Mouse (Mus musculus) midbrain, postnatal 0 days (tissue): Measurements from ENCODE around the gene Acvr1b. TPM values are rescaled to one million over a fixed set of nuclear protein-coding genes. Genes with fewer than 3 reads are reported as not detected.

ENCODE experiments used
- ATAC-seq: fragments of 200-750 bp; cut with Nextera tagmentation; 2 replicates; pipeline ENCODE4 v1.8.0; 2017; ENCODE audit warnings: moderate number of reproducible peaks, mild to moderate bottlenecking, moderate TSS enrichment, moderate library complexity; ENCODE audit not compliant: low FRiP score
- DNase-seq: peaks from one replicate; pipeline ENCODE4 v3.0.0-alpha.2; 2015; ENCODE audit warnings: low spot score
- H3K27ac ChIP-seq: fragments of 300-500 bp; sonication (generic); 2 replicates; pipeline ENCODE4 v1.5.1; 2014; ENCODE audit warnings: low read depth, mild to moderate bottlenecking, low read length, mixed read lengths
- H3K27me3 ChIP-seq: fragments of 300-500 bp; sonication (generic); 2 replicates; pipeline ENCODE4 v1.6.1; 2014; ENCODE audit warnings: low read length, control low read depth, mixed read lengths; ENCODE audit not compliant: insufficient read depth
- H3K36me3 ChIP-seq: fragments of 300-500 bp; sonication (generic); 2 replicates; pipeline ENCODE4 v1.6.1; 2014; ENCODE audit warnings: low read length, control low read depth, mixed read lengths; ENCODE audit not compliant: insufficient read depth
- H3K4me1 ChIP-seq: fragments of 300-500 bp; sonication (generic); 2 replicates; pipeline ENCODE4 v1.6.1; 2014; ENCODE audit warnings: mild to moderate bottlenecking, control low read depth, antibody characterized with exemption, low read length, mixed read lengths; ENCODE audit not compliant: insufficient read depth
- H3K4me2 ChIP-seq: fragments of 300-500 bp; sonication (generic); 2 replicates; pipeline ENCODE4 v1.6.1; 2014; ENCODE audit warnings: low read depth, mild to moderate bottlenecking, low read length, mixed read lengths; ENCODE audit not compliant: poor library complexity, severe bottlenecking
- H3K4me3 ChIP-seq: fragments of 300-500 bp; sonication (generic); 2 replicates; pipeline ENCODE4 v1.5.1; 2014; ENCODE audit warnings: low read depth, mild to moderate bottlenecking, low read length, moderate library complexity
- H3K9ac ChIP-seq: fragments of 300-500 bp; sonication (generic); replicated peaks from 2 replicates; pipeline ENCODE4 v1.6.1; 2014; ENCODE audit warnings: mild to moderate bottlenecking, low read length, moderate library complexity, mixed read lengths; ENCODE audit not compliant: poor library complexity, severe bottlenecking
- H3K9me3 ChIP-seq: fragments of 300-500 bp; sonication (generic); 2 replicates; pipeline ENCODE4 v1.6.1; 2016; ENCODE audit warnings: low read length, control low read depth
- CTCF ChIP-seq: IDR thresholded peaks from 2 replicates; pipeline ENCODE4 v1.5.1; 2016; ENCODE audit warnings: antibody characterized with exemption, mild to moderate bottlenecking
- WGBS: fragments of 180-500 bp; shearing (Covaris S2); extraction: QIAGEN DNeasy Blood & Tissue Kit; methylation state at CpG from one replicate; pipeline ENCODE4 v1.1.7; 2014; 5-methylcytosine and 5-hydroxymethylcytosine counted together
- polyA plus RNA-seq: library from polyadenylated mRNA; unstranded; fragments of >200 nt; fragmentation: Nextera tagmentation; extraction: Ambion mirVana; gene quantifications from 2 replicates; pipeline ENCODE4 v1.2.1, GENCODE M21; 2015
- total RNA-seq: library from RNA; depleted of rRNA; stranded (reverse); fragments of >200 nt; gene quantifications from 2 replicates; pipeline ENCODE4 v1.2.3, GENCODE M21; 2014

Gene Acvr1b
- total and polyA plus RNA-seq, 2 experiments from 2014 or later: 15.2 to 86.8 TPM

- TF ChIP-seq CTCF: peak; percentile 64
- Histone ChIP-seq H3K4me2 (no peak overlapping the region), H3K4me1 (no peaks in the 10 kb centered on the region), H3K9me3 (no peaks in the 10 kb centered on the region), H3K27me3 (no peaks in the 10 kb centered on the region), H3K36me3 (peaks cover 62% of the 10 kb centered on the region), H3K4me3 (no peak overlapping the region), H3K9ac (no peak overlapping the region), H3K27ac (no peak overlapping the region)
- DNase-seq (no peak), ATAC-seq (no peak)
- WGBS: 89% methylated on average over 14 of the region's 14 CpGs
Observed at GRCm38 (mm10) chr15:101198850-101199249, 25.0 kb downstream of the Acvr1b start.

DNA sequence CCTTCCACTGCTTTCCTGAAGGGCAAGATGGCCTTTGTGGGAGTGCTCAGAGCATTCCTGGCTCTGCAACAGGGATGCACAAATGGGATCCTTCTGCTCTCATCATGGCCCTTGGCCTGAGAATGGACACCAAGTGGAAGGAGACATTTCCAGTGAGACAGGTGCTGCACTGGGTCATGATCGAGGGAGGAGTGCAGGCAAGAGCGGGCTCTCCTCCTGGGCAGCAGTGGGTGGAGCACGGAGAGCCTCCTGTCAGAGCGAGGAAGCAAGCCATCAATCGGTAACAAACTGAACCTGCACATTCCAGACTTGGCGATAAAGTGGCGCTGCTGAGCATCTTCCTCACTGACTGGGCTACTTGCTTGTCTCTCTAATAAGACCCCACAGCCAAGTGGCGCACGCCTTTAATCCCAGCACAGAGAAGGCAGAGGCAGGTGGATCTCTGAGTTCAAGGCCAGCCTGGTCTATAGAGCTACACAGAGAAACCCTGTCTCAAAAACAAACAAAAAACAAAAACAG is 27.0 kb downstream of the Acvr1b start:
- TF ChIP-seq CTCF: no peak
- Histone ChIP-seq H3K36me3 (peaks cover 60% of the 10 kb centered on the region), H3K4me1 (no peaks in the 10 kb centered on the region), H3K27ac (no peak overlapping the region), H3K27me3 (no peaks in the 10 kb centered on the region), H3K4me2 (no peak overlapping the region), H3K9ac (no peak overlapping the region), H3K9me3 (no peaks in the 10 kb centered on the region), H3K4me3 (no peak overlapping the region)
- no peak for ATAC-seq
- 92% methylated on average over 9 of the region's 9 CpGs for WGBS
- no peak for DNase-seq

DNA sequence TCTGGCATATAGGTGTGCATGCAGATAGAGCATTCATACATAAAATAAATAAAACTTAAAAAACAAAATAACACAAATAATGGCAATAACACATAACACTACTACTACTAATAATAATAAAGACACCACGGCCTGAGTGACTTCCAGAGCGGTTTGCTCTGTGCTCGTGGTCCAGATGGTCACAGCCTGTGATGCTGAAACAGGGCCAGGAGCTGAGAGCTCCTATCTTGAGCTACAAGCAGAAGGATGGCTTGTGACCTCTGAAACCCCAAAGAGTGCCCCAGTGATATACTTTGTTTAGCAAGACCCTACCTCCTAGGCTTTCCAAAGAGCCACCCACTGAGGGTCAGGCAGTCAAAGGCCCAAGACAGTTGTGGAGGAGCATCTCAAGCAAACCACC is 27.5 kb downstream of the Acvr1b start:
- Histone ChIP-seq H3K36me3 (peaks cover 62% of the 10 kb centered on the region), H3K9ac (no peak overlapping the region), H3K4me1 (no peaks in the 10 kb centered on the region), H3K27ac (no peak overlapping the region), H3K9me3 (no peaks in the 10 kb centered on the region), H3K4me3 (no peak overlapping the region), H3K4me2 (no peak overlapping the region), H3K27me3 (no peaks in the 10 kb centered on the region)
- WGBS: 97% methylated on average over 3 of the region's 3 CpGs
- ATAC-seq: no peak
- TF ChIP-seq CTCF: no peak
- DNase-seq: no peak

- Histone ChIP-seq H3K4me2 (no peak overlapping the region), H3K9ac (no peak overlapping the region), H3K4me1 (no peaks in the 10 kb centered on the region), H3K27ac (no peak overlapping the region), H3K27me3 (no peaks in the 10 kb centered on the region), H3K36me3 (peaks cover 73% of the 10 kb centered on the region), H3K4me3 (no peak overlapping the region), H3K9me3 (no peaks in the 10 kb centered on the region)
- ATAC-seq (no peak), DNase-seq (no peak)
- WGBS: 88% methylated on average over 4 of the region's 4 CpGs
- TF ChIP-seq CTCF: no peak
Observed at GRCm38 (mm10) chr15:101203673-101204072, 29.8 kb downstream of the Acvr1b start.

GRCm38 (mm10) chr15:101204781-101205180 is 30.9 kb downstream of the Acvr1b start:
- H3K9ac ChIP-seq: no peak overlapping the region
- TF ChIP-seq CTCF: no peak
- H3K4me3 ChIP-seq: no peak overlapping the region
- H3K4me2 ChIP-seq: no peak overlapping the region
- no peak for ATAC-seq
- peaks cover 77% of the 10 kb centered on the region for H3K36me3 ChIP-seq
- no peak overlapping the region for H3K27ac ChIP-seq
- WGBS: 85% methylated on average over 7 of the region's 7 CpGs
- no peak for DNase-seq
- no peaks in the 10 kb centered on the region for H3K9me3 ChIP-seq
- no peaks in the 10 kb centered on the region for H3K27me3 ChIP-seq
- no peaks in the 10 kb centered on the region for H3K4me1 ChIP-seq

- H3K27me3 ChIP-seq: no peaks in the 10 kb centered on the region
- H3K4me3 ChIP-seq: no peak overlapping the region
- H3K9ac ChIP-seq: no peak overlapping the region
- no peak overlapping the region for H3K27ac ChIP-seq
- ATAC-seq (no peak), DNase-seq (peak; percentile 74)
- no peaks in the 10 kb centered on the region for H3K4me1 ChIP-seq
- H3K9me3 ChIP-seq: no peaks in the 10 kb centered on the region
- no peak overlapping the region for H3K4me2 ChIP-seq
- H3K36me3 ChIP-seq: peaks cover 59% of the 10 kb centered on the region
- peak; percentile 73 for TF ChIP-seq CTCF
- WGBS: 68% methylated on average over 6 of the region's 6 CpGs
Observed at GRCm38 (mm10) chr15:101210228-101210627, 36.4 kb downstream of the Acvr1b start.
